Mouse (Mus musculus): Measurements from ENCODE around the gene Hacd2. TPM values are rescaled to one million over a fixed set of nuclear protein-coding genes. Genes with fewer than 3 reads are reported as not detected.

The Hacd2 gene
- polyA plus RNA-seq, 1 experiment, result 32.6 TPM

- no peak for TF ChIP-seq CTCF (IDR thresholded peaks at IDR 0.05; ENCODE audit: low read depth, low read length)
- Histone ChIP-seq H3K4me1 (ENCODE audit: control insufficient read depth, insufficient read depth, low read length) (peaks cover 7% of the 10 kb centered on the region), H3K27ac (ENCODE audit: insufficient read depth, low read depth, low read length) (no peak overlapping the region), H3K4me3 (ENCODE audit: insufficient read depth, low read length) (no peak overlapping the region)
These were observed 2.1 kb downstream of the Hacd2 start for GRCm38 (mm10) chr16:35024300-35024699.

GRCm38 (mm10) chr16:35025347-35025746 lies 3.1 kb downstream of the Hacd2 start:
- H3K4me3 ChIP-seq (ENCODE audit: insufficient read depth, low read length), result no peak overlapping the region
- TF ChIP-seq POLR2A (IDR thresholded peaks at IDR 0.05; ENCODE audit: borderline replicate concordance, low read depth, low read length), result no peak
- no peak for TF ChIP-seq CTCF (IDR thresholded peaks at IDR 0.05; ENCODE audit: low read depth, low read length)
- peaks cover 7% of the 10 kb centered on the region for H3K4me1 ChIP-seq (ENCODE audit: control insufficient read depth, insufficient read depth, low read length)
- 0 out of 2 replicates have a peak overlapping the region, but pooled peaks have one; percentile 3 for H3K27ac ChIP-seq (ENCODE audit: insufficient read depth, low read depth, low read length)

GRCm38 (mm10) chr16:35033241-35033640 lies 11.0 kb downstream of the Hacd2 start:
- H3K4me3 ChIP-seq (ENCODE audit: insufficient read depth, low read length), result no peak overlapping the region
- TF ChIP-seq CTCF (IDR thresholded peaks at IDR 0.05; ENCODE audit: low read depth, low read length), result no peak
- no peak for TF ChIP-seq POLR2A (IDR thresholded peaks at IDR 0.05; ENCODE audit: borderline replicate concordance, low read depth, low read length)
- H3K27ac ChIP-seq (ENCODE audit: insufficient read depth, low read depth, low read length), result no peak overlapping the region
- H3K4me1 ChIP-seq (ENCODE audit: control insufficient read depth, insufficient read depth, low read length), result peaks cover 9% of the 10 kb centered on the region

- TF ChIP-seq CTCF (IDR thresholded peaks at IDR 0.05; ENCODE audit: low read depth, low read length), result no peak
- TF ChIP-seq POLR2A (IDR thresholded peaks at IDR 0.05; ENCODE audit: borderline replicate concordance, low read depth, low read length), result no peak
- no peak overlapping the region for H3K4me3 ChIP-seq (ENCODE audit: insufficient read depth, low read length)
- H3K27ac ChIP-seq (ENCODE audit: insufficient read depth, low read depth, low read length), result no peak overlapping the region
- peaks cover 9% of the 10 kb centered on the region for H3K4me1 ChIP-seq (ENCODE audit: control insufficient read depth, insufficient read depth, low read length)
These were observed 11.8 kb downstream of the Hacd2 start for GRCm38 (mm10) chr16:35033809-35034577.

GRCm38 (mm10) chr16:35034971-35035370 lies 12.7 kb downstream of the Hacd2 start:
- Histone ChIP-seq H3K4me1 (ENCODE audit: control insufficient read depth, insufficient read depth, low read length) (peaks cover 9% of the 10 kb centered on the region), H3K4me3 (ENCODE audit: insufficient read depth, low read length) (no peak overlapping the region)

GRCm38 (mm10) chr16:35036754-35037153 lies 14.5 kb downstream of the Hacd2 start:
- TF ChIP-seq CTCF (IDR thresholded peaks at IDR 0.05; ENCODE audit: low read depth, low read length) (no peak), POLR2A (IDR thresholded peaks at IDR 0.05; ENCODE audit: borderline replicate concordance, low read depth, low read length) (no peak)
- H3K4me3 ChIP-seq (ENCODE audit: insufficient read depth, low read length), result no peak overlapping the region
- H3K27ac ChIP-seq (ENCODE audit: insufficient read depth, low read depth, low read length), result no peak overlapping the region
- H3K4me1 ChIP-seq (ENCODE audit: control insufficient read depth, insufficient read depth, low read length), result peaks cover 9% of the 10 kb centered on the region

More at GRCm38 (mm10) chr16:35034971-35035370, 12.7 kb downstream of the Hacd2 start:
- no peak for TF ChIP-seq CTCF (IDR thresholded peaks at IDR 0.05; ENCODE audit: low read depth, low read length)
- no peak for TF ChIP-seq POLR2A (IDR thresholded peaks at IDR 0.05; ENCODE audit: borderline replicate concordance, low read depth, low read length)
- no peak overlapping the region for H3K27ac ChIP-seq (ENCODE audit: insufficient read depth, low read depth, low read length)

GRCm38 (mm10) chr16:35038343-35039057 lies 16.3 kb downstream of the Hacd2 start:
- Histone ChIP-seq H3K27ac (ENCODE audit: insufficient read depth, low read depth, low read length) (no peak overlapping the region), H3K4me1 (ENCODE audit: control insufficient read depth, insufficient read depth, low read length) (peaks cover 7% of the 10 kb centered on the region), H3K4me3 (ENCODE audit: insufficient read depth, low read length) (no peak overlapping the region)
- TF ChIP-seq CTCF (IDR thresholded peaks at IDR 0.05; ENCODE audit: low read depth, low read length) (no peak), POLR2A (IDR thresholded peaks at IDR 0.05; ENCODE audit: borderline replicate concordance, low read depth, low read length) (no peak)

GRCm38 (mm10) chr16:35040154-35040553 lies 17.9 kb downstream of the Hacd2 start:
- TF ChIP-seq POLR2A (IDR thresholded peaks at IDR 0.05; ENCODE audit: borderline replicate concordance, low read depth, low read length) (no peak), CTCF (IDR thresholded peaks at IDR 0.05; ENCODE audit: low read depth, low read length) (no peak)
- no peaks in the 10 kb centered on the region for H3K4me1 ChIP-seq (ENCODE audit: control insufficient read depth, insufficient read depth, low read length)
- H3K4me3 ChIP-seq (ENCODE audit: insufficient read depth, low read length), result no peak overlapping the region
- H3K27ac ChIP-seq (ENCODE audit: insufficient read depth, low read depth, low read length), result no peak overlapping the region

GRCm38 (mm10) chr16:35041001-35041400 lies 18.8 kb downstream of the Hacd2 start:
- no peak overlapping the region for H3K4me3 ChIP-seq (ENCODE audit: insufficient read depth, low read length)
- H3K4me1 ChIP-seq (ENCODE audit: control insufficient read depth, insufficient read depth, low read length), result 0 out of 2 replicates have a peak, but pooled peaks cover under 1% of the 10 kb centered on the region
- no peak for TF ChIP-seq CTCF (IDR thresholded peaks at IDR 0.05; ENCODE audit: low read depth, low read length)
- no peak for TF ChIP-seq POLR2A (IDR thresholded peaks at IDR 0.05; ENCODE audit: borderline replicate concordance, low read depth, low read length)
- no peak overlapping the region for H3K27ac ChIP-seq (ENCODE audit: insufficient read depth, low read depth, low read length)
